Mouse (Mus musculus) hindbrain, embryonic 15.5 days (tissue): ENCODE results near the gene Pgm2l1. TPM values are rescaled to one million over a fixed set of nuclear protein-coding genes. Genes with fewer than 3 reads are reported as not detected.

Source experiments
- polyA plus RNA-seq: library from polyadenylated mRNA; unstranded; fragments of >200 nt; fragmentation: Nextera tagmentation; extraction: Ambion mirVana; gene quantifications from 2 replicates; pipeline ENCODE4 v1.2.1, GENCODE M21; 2015

Gene Pgm2l1
- polyA plus RNA-seq, 1 experiment from 2014 or later = 24.8 TPM

Other genes with a start within 250 kb of the Pgm2l1 start
- 4.6 and 4.9 TPM in 2 replicates for gene Rnf169, start 246.9 kb upstream of the Pgm2l1 start, polyA plus RNA-seq
- gene Chrdl2, start 221.2 kb upstream of the Pgm2l1 start, polyA plus RNA-seq = 0.71 and 1.3 TPM in 2 replicates
- 44.9 and 45.6 TPM in 2 replicates for gene Pold3, start 105.8 kb upstream of the Pgm2l1 start, polyA plus RNA-seq
- 16.8 and 19.6 TPM in 2 replicates for gene Lipt2, start 68.1 kb upstream of the Pgm2l1 start, polyA plus RNA-seq
- gene Kcne3, start 50.9 kb upstream of the Pgm2l1 start, polyA plus RNA-seq = 0.82 and 0.90 TPM in 2 replicates
- 7.3 and 10.8 TPM in 2 replicates for gene P4ha3, start 58.1 kb downstream of the Pgm2l1 start, polyA plus RNA-seq
- 17.5 and 20.9 TPM in 2 replicates for gene C2cd3, start 144.8 kb downstream of the Pgm2l1 start, polyA plus RNA-seq
- 154 and 170 TPM in 2 replicates for gene Ppme1, start 144.9 kb downstream of the Pgm2l1 start, polyA plus RNA-seq
- not detected in 2 replicates for gene Ucp3, start 245.6 kb downstream of the Pgm2l1 start, polyA plus RNA-seq